Mouse (Mus musculus) frontal cortex, adult (tissue): Measurements from ENCODE around the gene Il10.
"Not testable (repeated sequence)": the region's sequence is repeated elsewhere in the genome, so short reads cannot be mapped to it uniquely, and the experiment has no call there.

Source experiments
- ATAC-seq: cut with Nextera tagmentation; 2 replicates; pipeline ENCODE4 v1.9.2; 2017; ENCODE audit warnings: mild to moderate bottlenecking, moderate library complexity, mixed read lengths; ENCODE audit not compliant: low TSS enrichment

The Il10 gene

DNA sequence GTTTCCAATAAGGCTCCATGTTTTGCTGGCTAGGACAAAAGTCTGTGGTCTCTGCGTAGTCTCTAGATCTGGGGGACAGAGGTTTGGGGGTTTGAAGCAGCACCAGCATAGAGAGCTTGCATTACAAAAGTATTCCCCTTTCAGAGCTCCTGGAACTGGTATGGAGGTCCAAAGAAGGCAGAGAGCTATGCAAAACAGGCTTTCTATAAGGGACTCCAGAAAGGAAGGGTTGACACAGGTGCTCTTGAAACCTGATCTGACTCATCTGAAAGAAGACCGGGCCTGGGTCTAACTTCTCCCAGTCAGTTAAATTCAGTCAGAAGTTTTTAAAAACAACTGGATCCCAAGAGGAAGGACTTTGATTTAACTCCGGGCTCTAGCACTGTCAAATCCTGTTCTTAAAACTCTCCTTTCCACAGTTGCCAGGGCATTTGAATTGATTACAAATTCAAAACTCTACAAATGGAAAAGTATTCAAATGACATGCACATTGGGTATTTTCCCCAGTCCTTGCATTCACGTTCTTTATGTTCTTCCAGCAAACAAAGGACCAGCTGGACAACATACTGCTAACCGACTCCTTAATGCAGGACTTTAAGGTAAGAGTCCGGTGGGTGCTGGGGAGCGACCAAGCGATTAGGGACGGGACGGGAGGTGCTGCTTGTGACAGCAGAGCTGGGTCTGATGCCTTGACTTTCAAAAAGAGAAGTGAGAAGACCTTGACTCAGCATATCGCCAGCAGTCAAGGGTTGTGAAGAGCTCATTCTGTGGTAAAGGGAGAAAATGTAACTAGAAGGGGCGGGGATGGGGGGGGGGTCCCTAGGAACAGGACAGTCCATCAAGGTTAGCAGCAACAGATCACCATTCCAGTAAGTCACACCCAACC, 1.0 kb downstream of the Il10 start:
- ATAC-seq, result no peak

DNA sequence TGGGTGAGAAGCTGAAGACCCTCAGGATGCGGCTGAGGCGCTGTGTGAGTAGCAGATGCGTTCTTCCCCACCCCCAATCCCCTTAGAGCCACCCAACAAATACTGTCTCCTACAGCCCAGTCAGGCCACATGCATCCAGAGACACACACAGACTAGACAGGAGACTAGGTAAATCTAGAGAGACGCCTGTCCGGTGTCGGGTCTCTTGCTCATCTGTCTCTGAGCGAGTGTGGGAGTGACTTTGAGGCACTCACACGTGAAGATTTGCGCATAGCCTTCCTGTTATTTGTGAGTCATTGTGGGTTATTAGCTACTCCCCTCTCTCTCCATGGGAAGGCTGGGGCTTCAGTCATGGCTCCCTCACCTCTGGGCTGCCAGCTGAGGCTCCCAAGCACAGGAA, 1.8 kb downstream of the Il10 start:
- ATAC-seq, result no peak

DNA sequence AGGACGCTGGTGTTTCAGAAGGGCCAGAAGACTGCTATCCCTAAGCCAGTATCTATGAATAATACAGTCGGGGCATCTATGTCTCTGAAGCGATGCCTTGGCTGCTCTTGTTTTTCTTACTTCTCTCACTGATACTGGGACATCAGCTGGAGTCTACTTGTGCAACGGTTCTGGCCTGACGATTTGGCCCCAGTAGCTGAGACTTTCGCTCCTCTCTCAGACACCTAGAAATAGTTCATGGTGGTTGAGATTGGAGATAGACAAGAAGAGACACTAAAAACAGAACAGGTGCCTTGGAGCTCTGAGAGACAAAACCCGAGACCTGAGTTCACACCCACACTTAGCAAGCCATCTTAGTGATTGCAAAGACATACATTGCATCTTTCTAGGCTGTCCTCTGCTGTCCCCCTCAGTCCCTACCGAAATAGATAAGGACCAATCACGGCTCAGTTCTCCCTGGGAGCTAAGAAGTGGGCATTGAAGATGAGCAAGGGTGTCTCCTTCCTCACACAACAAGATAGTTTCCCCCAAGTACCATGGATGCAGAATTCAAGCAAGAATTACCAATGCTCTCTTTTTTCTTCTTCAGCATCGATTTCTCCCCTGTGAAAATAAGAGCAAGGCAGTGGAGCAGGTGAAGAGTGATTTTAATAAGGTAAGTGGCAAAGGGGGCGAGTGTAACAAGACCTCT, 2.4 kb downstream of the Il10 start:
- ATAC-seq, result no peak

DNA sequence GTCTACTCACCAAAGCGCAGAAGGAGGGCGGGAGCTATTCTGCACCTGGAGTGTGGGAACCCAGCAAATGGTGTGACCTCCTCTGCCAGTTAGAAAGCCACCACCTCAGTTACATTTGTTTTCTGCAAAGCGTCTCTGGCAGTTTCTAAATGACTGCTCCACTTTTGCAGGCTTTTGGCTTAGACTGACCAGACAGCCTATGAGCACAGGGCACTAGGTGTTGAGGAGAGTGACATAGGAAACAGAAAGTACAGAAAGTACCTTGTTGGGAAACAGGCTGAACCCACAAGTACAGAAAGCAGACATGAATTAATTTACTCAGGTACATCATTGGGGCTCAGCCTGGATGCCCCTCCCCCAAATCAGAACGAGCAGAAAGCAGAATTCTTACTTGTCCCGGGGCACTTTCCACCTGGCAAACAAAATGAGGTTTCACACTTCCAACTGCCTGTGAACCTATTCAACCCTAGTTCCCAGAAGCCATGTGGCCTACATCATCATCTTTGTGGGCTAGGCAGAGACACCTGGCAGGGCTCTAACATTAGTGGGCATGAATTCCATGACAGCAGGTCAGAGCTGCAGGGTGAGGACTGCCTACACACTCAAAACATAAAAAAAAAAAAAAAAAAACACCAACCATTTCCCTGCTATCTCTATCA, 3.1 kb downstream of the Il10 start:
- ATAC-seq, result no peak

DNA sequence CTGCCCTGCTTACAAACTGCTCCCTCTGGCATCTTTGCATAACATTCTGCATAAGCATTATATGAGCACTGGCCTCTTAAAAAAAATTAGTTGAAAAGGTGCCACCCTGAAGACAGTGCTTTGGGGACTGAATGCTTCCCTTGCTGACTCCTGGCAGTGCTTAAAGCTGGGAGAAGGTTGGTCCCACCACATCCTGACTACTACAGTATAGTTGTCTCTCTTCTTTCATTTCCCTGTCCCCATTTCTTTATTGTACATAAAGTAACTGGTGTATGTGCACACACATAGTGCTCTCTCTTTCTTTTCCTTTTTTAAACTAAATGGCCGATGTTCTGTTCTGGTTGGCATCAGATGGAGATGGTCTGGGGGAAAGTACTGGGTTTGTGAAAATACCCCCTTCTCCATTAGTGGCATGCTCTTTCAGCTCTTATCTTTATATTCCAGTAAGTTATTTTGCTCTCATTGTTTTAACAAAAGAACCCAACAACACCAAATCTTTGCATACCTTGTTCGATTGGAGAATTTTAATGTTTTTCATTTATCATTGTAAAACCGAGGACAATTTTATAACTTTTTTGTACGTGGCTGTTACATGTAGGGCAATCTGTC, 3.7 kb downstream of the Il10 start:
- not testable (repeated sequence) for ATAC-seq

DNA sequence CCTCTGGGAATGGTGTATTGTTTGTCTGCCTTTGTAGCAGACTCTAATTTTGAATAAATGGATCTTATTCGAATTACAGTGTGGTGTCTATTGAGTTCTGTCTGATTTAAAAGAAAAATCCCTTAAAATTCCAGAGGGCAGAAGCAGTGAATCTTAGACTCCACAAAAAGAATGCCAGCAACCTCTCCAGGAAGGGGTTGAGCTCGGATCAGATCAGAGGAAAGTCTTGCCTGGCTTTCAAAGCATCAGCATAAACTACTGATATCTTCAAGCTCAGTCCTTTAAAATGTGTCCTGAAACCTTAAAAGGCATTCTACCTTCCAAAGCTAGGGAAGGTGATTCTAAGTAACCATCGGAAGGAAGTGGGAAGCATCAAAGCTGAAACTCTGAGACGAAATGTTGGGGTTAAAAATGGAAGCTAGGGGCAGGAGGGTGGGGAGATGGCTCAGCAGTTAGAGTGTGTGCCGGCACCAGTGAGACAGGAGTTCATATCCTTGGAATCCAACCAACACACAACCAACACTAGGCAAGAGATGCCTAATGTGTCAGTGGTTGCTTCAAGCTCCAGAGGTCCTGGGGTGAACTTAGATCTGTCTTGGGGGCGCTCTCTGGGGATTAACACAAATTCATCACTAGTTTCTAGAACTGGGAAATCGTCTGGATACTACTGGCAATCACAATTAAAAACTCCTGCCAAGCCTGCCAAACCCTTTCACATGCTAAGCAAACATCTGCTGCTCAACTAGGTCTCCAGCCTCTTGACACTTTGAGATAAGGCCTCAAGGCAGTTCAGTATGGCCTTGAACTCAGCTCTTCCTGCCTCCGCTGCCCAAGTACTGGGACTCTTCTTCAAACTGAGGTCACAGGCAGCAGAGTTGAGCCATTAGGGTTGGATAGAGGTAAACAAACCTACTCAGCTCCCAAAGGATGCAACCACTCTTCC, 5.5 kb downstream of the Il10 start:
- no peak for ATAC-seq

DNA sequence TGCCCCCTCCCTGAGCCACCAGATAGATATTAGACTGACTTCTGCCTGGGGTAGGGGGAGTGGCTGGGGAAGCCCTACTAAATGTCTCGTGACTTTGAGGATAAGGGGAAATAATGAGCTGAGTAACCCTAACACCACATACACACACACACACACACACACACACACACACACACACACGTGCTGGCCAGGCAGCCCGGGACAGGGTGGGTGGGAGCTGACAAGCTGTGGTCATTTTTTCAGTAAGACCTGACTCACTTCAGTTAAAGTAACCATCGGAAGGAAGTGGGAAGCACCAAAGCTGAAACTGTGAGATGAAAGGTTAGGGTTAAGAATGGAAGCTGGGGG, 6.2 kb downstream of the Il10 start:
- no peak for ATAC-seq

DNA sequence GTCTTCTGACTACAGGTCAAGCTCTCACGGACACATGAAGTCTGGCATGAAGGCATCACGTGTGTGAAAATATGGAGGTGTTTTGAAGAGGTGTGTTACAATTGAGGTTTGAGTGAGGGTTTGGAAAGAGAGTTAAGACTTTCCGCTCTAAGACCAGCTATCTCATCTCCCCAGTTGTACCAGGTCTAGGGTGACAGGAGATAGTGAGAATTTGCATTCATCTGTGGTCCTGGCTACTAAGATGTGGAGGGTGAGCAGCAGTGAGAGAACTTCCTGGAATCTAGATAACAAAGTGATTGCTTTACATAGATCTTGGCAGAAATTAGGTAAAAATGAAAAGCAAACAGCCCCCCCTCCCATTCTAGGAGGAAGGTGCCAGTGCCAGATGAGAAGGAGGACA, 9.6 kb downstream of the Il10 start:
- no peak for ATAC-seq

DNA sequence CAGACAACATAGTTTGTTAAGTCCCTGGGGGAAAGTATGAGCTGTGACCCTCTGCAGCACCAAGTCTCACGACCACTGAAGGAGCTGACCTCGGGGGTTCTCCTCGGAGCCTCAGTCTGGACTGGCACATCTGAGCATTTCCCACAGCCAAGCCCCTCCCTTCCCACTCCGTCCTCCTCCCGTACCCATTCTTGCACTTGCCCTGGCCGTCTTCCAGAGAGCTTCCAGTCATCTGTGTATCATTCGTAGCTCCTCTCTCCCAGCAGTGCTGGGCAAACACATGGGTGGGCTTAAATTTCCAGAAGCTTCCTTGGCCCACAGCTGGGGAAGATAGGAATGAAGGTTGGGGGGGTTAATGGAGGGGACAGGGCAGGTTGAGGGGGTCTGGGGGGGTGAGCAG, 10.6 kb downstream of the Il10 start:
- no peak for ATAC-seq

DNA sequence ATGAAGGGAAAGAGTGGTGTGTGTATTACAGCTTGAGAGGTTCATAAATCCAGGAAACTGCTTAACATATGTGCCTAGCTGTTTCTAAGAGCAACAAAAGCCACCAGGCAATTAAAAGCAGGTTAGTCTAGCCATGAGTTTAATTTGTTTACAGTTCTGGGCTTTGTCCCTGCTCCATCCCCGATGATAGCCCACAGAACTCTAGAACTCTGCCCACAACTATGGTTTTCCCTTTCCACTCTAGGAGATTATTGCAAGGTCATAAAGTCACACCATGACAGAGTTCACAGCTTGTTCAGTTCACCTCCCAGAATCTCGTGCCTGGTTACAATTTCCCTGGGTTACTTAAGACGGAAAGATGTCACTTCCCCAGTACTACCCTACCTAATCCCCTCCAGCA, 11.6 kb downstream of the Il10 start:
- no peak for ATAC-seq

DNA sequence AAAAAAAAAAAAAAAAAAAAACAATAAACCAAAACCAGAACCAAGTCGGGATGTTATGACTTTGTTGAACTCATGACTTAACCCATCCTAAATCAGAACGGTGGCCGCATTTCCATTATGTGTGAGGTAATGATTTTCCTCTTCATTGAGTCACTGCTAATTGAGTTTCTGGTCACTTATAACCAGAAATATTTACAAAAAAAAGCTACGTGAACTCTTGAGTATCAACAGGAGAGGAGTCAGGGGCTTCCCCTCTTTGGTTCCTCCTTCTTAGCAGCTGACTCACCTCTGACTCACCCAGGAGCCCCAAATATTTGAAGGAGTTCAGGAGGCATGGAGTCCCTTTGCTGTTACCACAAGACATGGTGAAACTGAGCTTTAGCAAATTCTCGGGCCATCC, 18.4 kb downstream of the Il10 start:
- ATAC-seq, result no peak

DNA sequence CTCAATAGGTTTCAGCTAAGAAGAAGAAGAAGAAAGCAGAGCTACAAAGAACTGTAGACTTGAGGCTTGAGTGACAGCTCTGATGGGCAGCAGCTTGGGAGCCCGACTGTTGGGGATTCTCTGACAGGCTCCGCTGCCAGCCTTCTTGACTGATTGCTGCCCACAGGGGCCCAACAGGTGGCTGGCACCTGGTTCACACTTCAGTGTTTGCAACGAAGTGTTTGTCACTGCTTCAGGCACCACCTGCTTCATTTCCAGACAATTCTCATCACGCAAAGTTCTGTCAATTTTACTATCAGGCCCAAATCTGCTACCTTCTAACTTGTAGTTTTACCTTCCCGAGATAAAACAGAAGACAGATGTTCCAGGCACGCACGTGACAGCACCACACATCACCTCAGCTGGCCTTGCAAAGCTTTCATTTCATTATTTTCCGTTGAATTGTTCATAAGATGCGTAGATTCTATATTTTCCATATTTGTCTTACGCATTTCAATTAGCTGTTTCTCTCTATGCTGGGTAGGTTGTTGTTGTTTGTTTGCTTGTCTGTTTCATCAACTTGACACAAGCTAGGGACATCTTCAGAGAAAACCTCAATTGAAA, 18.9 kb downstream of the Il10 start:
- ATAC-seq, result no peak

DNA sequence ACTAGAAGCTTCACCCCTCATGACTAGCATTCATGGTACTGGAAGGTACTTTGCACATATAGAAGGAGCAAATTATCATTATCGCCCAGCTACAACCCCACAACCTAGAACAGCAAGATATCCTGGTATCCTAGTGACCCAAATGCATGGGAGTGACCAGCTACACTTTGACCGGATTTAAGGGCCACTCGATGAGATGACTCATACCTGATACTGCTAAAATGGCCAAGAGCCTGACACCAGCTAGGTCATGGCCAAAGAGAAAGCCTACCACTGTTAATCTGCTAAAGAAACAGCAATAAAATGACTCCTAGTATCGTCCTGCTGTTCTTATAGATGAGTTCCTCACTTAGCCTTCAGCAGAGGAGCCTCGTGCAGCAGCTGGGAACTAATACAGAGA, 19.8 kb downstream of the Il10 start:
- no peak for ATAC-seq

DNA sequence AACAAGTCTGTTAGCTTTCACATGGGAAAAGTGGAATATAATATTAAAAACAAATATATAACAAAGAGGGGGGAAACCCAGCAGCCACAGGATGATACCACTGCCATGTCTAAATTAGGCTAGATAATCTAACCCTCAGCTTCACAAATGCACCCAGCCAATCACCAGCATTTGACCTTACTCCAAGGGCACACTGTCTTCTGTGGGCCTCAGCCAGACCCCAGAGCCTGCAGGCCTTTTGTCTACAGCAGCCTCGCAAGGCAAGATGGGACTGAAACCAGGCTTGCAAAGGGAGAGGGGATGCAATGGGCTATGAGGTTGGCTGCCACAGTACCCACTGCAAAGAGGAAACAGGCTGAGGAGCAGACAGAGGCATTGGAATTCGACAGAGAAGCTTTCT, 22.6 kb downstream of the Il10 start:
- no peak for ATAC-seq

DNA sequence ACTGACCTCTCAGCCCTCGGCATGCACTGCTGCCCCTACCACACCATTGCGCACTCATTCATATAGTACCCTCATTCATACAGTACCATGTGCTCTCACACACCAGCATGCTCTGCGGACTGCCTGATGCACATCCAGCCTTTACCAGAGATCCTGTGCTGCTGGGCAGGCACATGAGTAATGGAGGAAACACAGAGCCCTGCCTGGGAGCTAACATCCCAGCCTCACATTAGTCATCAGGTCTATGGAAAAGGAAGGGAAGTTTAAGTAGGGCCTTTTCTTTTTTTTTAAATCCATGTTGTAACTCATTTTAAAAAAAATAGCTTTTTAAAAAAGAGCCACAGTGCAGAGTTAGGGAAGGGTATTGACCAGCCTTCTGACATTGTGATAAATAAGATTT, 23.1 kb downstream of the Il10 start:
- no peak for ATAC-seq

DNA sequence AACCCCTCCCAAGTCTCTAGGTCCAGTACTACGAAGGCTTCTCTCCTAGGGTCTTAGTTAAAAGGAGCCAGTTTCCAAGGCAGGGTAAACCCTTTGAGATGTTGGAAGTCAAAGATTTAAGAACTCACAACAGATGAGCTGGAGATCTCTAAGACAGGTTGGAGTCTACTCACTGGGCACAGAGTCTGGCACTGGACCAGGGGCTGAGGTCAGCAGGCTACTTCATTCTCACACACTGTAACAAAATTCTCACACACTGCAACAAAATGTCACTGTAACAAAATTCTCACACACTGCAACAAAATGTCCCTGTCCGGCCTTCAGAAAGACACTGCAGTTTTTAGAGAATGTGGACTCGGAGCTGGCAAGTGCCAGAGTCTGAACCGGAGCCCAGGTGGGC, 24.0 kb downstream of the Il10 start:
- no peak for ATAC-seq

DNA sequence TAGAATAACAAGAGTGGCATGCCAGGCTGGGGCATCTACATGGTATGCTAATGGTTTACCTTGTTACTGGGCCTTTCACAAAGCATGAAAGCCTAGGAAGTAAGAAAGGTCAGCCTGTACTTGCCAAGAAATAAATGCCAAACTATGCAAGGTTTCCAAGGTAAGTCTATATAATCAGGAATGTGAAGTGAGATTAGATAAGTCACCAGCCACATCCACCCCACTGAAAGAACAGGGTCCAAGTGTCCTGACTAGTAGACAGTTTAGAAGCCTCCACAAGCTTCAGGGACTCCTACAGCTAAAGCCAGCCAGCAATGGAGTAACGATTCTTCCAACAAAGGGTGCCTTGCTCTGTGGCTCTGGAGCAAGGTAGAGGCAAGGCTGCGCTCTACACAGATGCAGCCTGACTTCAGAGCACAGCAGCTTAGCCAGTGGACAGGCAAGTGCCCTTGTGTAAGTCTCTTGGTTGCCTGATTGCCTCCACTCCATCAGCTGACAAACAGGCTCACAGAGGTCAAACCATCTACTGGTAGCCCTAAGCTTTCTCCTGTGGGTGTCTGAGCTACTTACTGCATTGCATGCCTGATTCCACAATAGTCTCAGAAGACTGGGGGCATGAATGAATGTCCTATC, 26.2 kb downstream of the Il10 start:
- ATAC-seq, result no peak

DNA sequence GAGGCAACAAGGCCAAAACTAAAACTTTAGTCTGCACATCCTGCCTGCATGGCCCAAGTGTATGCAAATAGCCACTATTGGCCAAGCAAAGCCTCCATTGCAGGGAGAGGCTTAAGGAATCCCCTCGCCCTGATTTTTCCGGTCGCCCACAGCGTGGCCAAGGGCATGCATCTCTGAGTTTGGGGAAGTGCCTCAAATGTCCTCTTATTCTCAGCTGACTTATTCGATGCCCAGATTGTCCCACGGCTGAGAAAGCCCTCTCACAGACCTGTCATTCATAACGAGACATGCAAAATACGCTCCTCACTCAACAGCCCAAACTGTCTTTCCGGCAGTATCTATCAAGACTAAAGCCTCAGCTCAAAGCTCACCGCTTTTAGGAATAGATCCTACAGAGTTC, 27.0 kb downstream of the Il10 start:
- no peak for ATAC-seq

DNA sequence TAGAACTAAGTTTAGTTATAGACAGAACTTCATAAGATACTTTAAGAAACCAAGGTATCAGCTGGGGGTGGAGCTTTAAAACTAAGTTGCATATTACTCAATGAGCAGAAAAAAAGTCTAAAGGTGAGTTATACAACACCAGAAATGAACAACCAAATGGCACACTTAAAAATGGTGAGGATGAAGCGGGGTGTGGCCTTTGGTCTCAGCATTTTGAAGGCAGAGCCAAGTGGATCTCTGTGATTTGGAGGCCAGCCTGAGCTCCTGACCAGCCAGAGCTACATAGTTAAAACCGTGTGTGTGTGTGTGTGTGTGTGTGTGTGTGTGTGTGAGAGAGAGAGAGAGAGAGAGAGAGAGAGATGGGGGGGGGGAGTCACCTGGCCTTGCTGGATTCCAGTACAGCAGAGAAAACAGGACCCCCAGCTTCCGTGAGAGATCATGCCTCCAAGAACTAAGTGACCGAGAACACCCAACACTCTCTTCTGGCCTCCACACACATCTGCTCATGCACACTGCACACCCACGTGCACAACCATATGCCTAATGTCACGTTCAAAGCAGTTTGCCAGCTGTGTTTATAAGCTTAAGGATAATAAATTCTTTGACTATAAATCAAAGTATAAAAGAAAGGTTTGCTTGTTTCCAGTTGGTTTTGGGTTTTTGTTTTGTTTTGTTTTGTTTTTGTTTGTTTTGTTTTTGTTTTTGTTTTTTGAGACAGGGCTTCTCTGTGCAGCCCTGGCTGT, 28.6 kb downstream of the Il10 start:
- ATAC-seq, result no peak

DNA sequence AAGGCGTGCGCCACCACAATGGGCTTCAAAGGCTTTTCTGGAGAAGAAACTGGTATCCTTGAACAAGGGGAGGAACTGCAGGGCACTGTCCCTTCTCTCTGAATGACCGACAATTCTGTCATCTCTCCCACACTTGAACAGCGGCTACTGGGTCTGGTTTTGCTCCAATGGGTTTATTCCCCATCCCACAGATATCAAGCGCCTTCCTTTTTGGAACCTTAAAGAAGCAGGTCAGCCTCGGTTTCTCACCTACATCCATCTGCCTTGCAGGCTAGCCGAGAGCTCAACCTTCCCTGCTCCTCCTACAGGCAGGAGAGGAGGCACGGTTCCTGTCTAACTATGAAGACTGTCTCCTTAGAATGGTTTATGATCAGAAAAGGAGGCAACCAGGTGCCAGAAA, 29.3 kb downstream of the Il10 start:
- no peak for ATAC-seq
